Mouse (Mus musculus) WW6 (cell line): ENCODE results near the gene Arhgap6.

Experiments used
- DNase-seq: peaks from one replicate; pipeline ENCODE4 v3.0.0-alpha.2; 2013; ENCODE audit warnings: low read depth, low spot score

Arhgap6 gene

DNA sequence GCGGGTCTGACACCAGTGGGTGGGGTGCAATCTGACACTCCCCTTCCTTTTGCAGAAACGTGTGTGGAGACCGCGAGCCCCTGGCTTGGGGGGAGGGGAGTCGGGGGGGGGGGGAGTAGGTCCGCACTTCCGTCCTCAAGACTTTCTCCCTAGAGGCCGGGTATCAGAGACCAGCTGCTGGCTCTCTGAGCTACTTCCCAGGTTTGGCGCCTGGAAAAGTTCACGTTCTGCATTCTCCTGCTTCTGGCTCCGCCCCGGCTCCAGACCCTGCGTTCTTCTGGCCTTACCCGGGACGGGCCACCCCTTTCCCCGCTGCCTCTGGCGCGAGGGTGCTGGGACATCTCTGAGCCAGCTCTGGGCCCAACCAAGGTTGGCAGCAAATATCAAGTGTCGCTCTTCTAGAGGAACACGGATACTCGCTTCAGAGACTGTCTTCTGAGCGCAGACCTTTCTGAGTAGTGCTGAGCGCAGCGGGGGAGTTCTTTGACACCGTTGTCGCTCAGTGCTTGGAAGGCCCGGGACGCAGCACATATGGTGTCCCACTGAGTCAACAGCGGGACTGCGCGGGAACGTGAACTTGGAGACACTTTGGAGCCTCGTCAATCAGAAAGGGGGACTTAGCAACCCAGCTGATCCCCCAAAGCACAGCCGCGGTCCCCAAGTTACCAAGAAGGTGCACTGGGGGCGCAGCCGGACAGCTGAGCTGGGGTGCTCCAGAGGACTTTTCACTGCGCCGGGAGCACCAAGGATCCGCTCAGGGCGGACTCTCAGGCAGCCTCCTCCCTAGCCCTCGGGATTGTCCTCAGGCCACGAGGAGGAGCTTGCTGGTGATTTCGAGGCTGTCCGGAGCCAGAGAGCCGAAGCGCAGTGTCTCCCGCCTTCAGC, at the start of gene Arhgap6:
Gene Arhgap6 (plus strand): TSS at position 126 of the 885 bp plus-strand sequence.
- DNase-seq = no peak

DNA sequence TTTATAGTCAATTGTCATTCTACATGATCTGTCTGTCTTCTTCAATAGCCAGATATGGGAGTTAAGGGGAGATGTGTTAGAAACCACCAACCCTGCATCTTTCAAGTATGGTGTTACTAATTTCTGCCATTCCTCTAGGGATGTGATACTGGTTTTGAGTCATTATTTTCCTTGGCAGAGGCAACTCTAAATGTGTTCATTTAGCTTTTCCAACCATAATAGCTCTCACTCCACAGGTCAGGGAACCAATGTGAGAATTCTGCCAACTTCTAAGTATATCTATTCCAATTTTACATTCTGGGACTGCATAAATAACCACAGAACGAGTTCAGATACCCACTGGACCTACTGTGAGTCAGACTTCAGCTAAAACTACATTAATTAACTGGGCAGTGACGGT, 47.9 kb upstream of the Arhgap6 start:
- DNase-seq = no peak

- no peak for DNase-seq
Measured at GRCm38 (mm10) chrX:168795859-168796848, 1.3 kb downstream of the Arhgap6 start.

DNA sequence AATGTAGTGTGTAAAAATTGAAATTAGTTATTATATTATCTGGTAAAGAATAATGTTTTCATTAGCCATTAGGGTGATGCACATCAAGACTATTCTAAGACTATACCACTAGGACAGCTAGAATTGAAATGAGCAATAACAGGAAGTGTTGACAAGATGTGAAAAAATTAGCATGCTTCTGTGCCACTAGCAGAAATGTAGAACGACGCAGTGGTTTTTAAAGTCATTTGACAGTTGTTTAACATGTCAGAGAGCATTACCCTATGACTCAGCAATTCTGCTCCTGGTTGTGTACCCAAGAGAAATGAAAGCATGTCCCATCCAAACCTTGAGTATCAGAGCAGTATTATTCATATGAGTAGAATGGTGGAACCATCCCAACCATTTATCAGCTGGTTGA, 9.8 kb downstream of the Arhgap6 start:
- no peak for DNase-seq

GRCm38 (mm10) chrX:168810513-168811265, 15.8 kb downstream of the Arhgap6 start:
- DNase-seq = no peak

DNA sequence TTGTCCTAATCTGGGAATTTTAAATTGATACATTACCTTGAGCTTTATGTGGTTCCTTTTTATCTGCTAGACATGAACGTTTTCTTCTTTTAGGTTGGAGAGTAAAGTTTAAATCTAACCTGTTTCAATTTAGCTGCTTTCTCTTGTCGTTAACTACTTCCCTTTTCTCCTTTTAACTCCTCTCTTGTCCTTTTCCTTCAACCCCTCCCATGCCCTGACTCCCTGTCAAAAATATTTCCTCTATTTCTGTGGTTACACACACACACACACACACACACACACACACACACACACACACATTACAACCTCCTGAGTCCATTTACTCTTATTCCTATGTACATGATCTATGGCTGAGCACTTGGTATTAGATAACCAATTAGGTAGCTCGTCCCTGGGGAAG, 24.0 kb downstream of the Arhgap6 start:
- no peak for DNase-seq

DNA sequence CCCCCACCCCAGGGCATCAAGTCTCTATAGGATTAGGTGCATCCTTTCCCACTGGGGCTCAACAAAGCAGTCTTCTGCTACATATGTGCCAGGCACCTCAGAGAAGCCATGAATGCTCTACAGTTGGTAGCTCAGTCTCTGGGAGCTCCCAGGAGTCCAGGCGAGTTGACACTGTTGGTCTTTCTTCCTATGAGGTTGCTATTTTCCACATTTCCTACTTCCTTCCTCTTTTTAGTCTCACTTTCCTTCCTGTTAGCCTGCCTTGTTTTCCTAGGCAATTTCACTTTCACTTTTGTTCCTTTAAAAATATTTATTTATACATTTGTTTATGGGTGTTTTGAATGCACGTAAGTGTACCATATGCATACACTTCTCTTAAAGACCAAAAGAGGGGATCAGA, 29.3 kb downstream of the Arhgap6 start:
- DNase-seq = no peak

DNA sequence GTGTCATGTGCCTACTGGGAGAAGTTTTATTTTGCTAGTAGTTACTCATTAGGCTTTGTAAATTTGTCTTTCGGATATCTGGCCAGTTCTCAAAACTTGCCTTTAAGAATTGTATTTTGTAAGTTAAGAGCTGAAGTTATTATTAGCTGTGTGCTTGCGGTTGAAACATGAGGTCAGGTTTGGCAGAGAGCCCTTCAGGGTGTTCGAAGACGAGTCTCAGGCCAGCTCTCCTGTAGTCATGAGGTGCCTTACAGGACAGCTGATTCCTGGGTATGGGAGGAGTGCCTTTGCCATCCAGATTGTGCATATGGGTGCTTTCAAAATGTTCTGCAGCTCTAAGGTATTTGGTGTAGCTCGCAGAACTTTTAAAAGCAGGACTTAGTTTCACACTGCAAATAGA, 37.4 kb downstream of the Arhgap6 start:
- no peak for DNase-seq

DNA sequence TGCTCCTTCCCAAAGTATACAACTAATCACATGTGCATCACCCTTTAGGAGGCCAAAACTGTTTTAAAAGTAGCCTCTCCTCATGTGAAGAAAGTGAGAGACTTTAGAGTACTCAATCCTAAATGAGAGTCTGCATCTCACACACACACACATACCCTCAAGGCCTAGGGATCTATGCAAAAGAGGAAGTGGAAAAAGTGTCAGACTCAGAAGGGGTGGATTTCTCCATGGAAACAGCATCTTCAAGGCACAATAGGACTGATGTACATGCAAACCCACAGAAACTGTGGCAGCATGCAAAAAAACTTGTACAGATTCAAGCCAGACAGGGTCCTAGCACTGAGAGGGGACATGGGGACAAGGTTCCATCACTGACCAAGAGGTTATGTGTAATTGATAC, 53.2 kb downstream of the Arhgap6 start:
- no peak for DNase-seq

- DNase-seq = no peak
Measured at GRCm38 (mm10) chrX:168874688-168875087, 79.8 kb downstream of the Arhgap6 start.

DNA sequence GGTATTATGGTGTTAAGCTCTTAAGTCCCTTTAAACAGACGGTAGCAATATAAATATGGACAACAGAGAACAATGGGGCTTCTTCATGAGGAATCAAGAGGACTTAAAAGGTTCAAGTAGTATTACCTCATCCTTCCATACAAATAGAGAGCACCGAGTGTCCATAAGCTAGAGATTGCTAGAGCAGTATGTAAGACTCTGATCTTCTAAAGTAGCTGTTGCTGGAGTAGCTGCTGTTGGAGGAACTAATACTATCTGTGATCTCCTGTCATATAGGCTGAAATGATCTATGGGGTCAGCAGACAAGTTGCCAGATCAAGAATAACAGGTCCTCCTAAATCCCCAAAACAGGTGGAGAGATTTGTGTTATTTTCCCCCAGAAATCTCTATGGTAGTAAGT, 108.7 kb downstream of the Arhgap6 start:
- no peak for DNase-seq

DNA sequence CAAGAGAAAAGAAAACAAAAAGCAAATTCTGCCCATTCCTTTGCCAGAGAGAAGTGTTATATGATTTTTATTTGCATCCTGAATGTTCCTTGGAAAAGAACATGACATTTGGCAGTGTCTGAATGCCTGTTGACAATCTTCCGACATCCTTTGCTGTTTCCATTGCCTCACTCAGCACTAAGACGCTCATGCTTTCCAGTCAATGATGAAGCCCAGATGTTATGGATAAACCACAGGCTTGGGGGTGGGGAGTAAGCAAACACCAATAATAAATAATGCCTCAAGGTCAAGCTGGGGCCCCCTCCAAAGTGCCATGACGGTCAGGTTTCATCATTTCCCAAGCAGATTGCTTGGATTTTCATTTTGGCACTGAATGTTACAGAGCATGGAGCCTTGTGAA, 109.2 kb downstream of the Arhgap6 start:
- no peak for DNase-seq

GRCm38 (mm10) chrX:168907586-168907985, 112.7 kb downstream of the Arhgap6 start:
- DNase-seq = no peak

DNA sequence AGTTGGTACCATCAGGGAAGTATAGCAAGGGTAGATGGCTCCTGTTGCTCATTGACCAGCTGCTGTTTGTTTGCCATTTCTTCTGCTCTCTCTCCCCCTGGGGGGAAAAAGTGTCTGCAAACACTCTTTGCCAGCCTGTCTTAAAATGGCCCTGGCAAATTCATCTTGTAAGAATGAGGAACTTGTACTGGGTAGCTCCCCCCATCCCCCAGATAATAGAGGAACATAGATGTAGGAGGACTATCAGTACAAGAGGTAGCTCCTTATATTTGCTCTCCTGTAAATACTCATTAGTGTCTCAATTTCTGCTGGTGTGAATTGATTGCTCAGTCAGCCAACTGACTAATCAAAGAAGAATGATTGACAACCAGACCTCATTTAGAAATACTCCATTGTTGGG, 118.6 kb downstream of the Arhgap6 start:
- no peak for DNase-seq

DNA sequence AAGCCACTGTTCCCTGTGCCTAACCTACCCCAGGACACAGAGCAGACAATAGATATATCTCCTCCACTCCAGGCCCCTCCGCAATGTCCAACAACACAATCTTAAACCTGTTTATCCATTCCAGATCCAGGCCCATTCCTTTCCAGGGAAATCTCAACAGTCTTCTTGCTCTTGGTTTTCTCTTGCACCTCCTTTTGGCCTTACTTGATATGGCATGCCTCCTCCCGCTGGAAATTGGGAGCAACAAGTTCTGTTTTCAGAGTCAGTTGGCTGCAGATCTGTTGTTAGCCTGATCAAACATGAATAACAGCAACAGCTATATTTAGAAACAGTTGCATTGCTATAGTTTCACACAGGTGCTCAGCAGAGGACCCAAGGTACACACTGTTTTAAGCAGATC, 126.0 kb downstream of the Arhgap6 start:
- no peak for DNase-seq

GRCm38 (mm10) chrX:168932420-168932819, 137.5 kb downstream of the Arhgap6 start:
- DNase-seq = no peak

GRCm38 (mm10) chrX:168935447-168935846, 140.5 kb downstream of the Arhgap6 start:
- DNase-seq = no peak

GRCm38 (mm10) chrX:168937941-168938340, 143.0 kb downstream of the Arhgap6 start:
- no peak for DNase-seq

GRCm38 (mm10) chrX:168941684-168942083, 146.8 kb downstream of the Arhgap6 start:
- no peak for DNase-seq

GRCm38 (mm10) chrX:168943217-168943616, 148.3 kb downstream of the Arhgap6 start:
- DNase-seq = no peak

DNA sequence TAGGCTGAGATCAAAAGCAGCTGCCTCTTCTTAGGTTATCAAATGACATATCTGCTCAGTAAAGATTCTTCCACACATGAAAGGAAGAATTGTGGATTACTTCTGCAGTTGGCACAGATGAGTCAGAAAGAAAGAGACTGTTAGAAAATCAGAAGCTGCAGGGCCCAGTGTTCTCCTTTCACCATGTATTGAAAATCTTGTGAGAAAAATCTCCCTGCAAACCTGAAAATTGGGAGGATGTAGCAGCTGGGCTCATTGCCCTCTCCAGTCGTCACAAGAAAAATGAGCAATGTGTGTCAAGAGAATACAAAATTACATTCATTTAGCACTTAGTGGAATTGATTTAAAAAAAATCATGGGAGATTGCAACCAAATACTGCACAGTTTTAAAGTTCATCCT, 180.5 kb downstream of the Arhgap6 start:
- DNase-seq = no peak

- DNase-seq = no peak
Measured at GRCm38 (mm10) chrX:168977776-168978175, 182.9 kb downstream of the Arhgap6 start.
